Mouse (Mus musculus) left cerebral cortex, postnatal 4 days (tissue): ENCODE data around the gene Lama5. TPM values are rescaled to one million over a fixed set of nuclear protein-coding genes. Genes with fewer than 3 reads are reported as not detected.

Source experiments
- DNase-seq: peaks from one replicate; pipeline ENCODE4 v3.0.0-alpha.2; 2022
- intact Hi-C: fragments of 180-260 bp; cut with DNase I; formaldehyde crosslinking; loops from one replicate; pipeline ENCODE4 v1.15.1; 2025
- total RNA-seq, 2 experiments: library from RNA; stranded (reverse); gene quantifications; 2 replicates each; pipeline ENCODE4 v1.2.3; 2021

The Lama5 gene
- total RNA-seq, 2 experiments from 2014 or later, result 6.3 to 6.5 TPM

- intact Hi-C loops, result loop anchor here (10.0 kb wide), 1 partner anchor 182 kb away; the partner anchor contains the start of gene Mtg2
- DNase-seq, result no peak
These were observed 30.8 kb upstream of the Lama5 start for GRCm38 (mm10) chr2:180256296-180257000.

DNA sequence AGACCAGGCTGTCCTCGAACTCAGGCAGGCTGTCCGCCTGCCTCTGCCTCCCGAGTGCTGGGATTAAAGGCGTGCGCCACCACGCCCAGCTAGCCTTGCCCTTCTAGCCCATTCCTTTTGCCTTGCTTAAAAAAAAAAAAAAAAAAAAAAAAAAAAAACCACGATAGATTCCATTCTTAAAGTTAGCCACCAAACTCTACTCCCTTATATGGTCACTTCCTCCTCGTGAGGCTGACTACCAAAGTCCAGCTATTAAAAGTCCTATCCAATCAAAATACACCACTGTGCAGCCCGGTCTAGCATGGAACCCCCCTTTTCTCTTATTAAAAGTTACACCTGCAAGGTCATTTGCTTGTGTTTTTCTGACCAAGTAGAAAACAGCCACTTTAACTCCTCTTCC lies 30.0 kb upstream of the Lama5 start:
- intact Hi-C loops, result loop anchor here (10.0 kb wide), 1 partner anchor 181 kb away; the partner anchor contains the start of gene Mtg2
- no peak for DNase-seq

GRCm38 (mm10) chr2:180254436-180255209 lies 29.0 kb upstream of the Lama5 start:
- DNase-seq, result no peak
- intact Hi-C loops, result loop anchor here (5.0 to 10.0 kb wide), 2 partner anchors 87 to 180 kb away; partner anchors contain the start of gene Mtg2

DNA sequence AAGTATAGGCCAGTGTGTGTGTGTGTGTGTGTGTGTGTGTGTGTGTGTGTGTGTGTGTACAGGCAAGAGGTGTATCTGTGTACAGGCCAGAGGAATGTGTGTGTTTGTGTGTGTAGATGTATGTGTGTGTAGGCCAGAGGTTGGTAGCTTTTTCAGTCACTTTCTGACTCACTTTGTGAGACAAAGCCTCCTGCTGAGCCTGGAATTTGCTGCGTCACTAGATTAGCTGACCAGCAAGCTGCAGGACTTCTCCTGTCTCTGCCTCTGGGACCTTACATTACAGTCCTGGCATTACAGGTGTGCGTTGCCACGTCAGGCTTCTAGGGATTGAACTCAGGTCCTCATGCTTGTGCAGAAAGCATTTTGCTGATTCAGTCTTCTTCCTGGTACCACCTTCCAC lies 26.2 kb upstream of the Lama5 start:
- intact Hi-C loops, result loop anchor here (5.0 to 10.0 kb wide), 2 partner anchors 85 to 177 kb away; partner anchors contain the start of gene Mtg2
- no peak for DNase-seq

GRCm38 (mm10) chr2:180250930-180251611 lies 25.4 kb upstream of the Lama5 start:
- intact Hi-C loops, result loop anchor here (5.0 to 10.0 kb wide), 2 partner anchors 84 to 176 kb away; partner anchors contain the start of gene Mtg2
- DNase-seq, result peak; percentile 80

DNA sequence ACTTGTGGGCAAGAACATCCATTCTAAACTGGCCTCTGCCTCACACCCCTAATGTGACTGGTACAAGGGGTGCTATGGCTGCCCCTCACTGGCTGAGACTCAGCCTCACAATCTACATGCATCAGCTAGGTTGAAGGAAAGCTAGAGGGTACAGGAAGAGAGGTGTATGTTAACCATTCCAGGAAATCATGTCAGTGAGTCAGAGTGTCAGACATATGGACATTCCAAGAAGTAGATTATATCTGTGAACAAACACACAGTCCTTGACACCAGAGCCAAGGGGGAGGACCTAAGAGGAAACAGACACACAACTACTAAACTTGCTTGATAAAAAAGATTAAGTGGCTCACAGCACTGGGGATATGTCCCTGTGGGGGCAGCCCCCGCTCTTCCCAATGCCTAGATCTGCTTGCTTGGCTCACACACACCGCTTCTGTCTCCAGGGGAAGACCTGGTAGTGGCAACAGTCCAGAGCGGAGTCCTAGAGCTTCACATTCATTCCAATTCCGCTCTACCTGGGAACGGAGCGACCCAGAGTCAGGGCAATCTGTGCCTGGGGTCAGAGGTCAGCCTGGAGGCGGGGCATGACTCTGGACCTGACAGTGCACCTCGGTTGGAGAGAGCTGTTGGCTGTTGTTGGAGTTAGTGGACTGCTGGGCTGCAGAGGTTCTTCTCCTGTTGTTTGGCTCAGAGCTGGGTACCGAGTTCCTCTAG lies 23.4 kb upstream of the Lama5 start:
- no peak for DNase-seq
- intact Hi-C loops, result no loop called here

DNA sequence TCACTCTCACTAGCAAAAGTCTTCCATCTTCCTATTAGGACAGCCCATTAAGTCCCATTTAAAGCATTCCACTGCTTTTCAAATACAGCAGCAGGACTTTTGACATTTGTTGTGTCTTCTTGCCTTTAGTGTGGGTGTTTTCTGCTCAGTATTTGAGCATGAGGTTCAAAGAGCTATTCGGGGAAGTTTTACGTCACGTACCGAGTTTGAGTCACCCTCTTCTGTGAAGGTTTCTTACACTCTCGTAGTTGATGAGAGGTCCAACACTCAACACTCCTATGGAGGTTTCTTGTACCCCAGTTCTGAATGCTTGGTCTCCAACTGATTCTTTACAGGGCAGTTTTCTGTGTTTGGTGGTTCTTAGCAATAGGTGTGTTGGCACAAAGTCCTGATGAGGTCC lies 22.3 kb upstream of the Lama5 start:
- DNase-seq, result no peak
- intact Hi-C loops, result no loop called here

- no peak for DNase-seq
- intact Hi-C loops, result no loop called here
These were observed 17.4 kb upstream of the Lama5 start for GRCm38 (mm10) chr2:180243108-180243507.

DNA sequence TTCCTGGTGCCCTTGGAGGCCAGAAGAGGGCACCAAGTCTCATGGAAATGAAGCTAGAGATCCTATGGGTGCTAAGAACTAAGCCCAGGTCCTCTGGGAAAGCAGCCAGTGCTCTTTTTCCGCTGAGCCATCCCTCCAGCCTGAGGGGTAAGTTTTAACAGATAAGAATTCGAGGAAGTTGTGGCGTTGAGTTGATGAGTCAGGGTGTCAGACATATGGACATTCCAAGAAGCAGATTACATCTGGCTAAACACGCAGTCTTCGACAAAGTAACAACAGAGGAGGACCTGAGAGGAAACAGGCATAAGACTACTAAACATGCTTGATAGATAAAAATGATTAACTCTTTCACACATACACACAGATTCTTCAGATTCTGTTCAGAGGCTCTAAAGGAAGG lies 12.9 kb upstream of the Lama5 start:
- intact Hi-C loops, result no loop called here
- no peak for DNase-seq

- intact Hi-C loops, result no loop called here
- DNase-seq, result no peak
These were observed 12.1 kb upstream of the Lama5 start for GRCm38 (mm10) chr2:180237601-180238345.

DNA sequence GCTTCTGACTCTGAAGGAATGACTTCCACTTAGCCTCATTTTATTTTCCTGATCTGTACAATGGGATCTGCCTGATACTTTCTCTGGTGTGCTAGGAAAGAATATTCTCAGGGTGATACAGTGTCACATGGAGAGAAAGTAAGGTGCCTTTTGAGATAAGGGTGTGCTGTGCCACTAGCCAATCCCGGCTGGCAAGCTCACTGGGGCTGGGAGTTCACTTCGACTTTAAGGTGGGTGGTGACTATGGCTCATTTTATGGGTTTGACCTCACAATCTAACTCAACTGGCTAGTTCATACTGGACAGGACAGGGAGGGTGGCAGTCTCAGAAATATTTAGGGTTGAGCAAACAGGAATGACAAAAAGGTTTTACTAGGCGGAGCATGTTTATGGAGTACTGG lies 11.3 kb upstream of the Lama5 start:
- DNase-seq, result no peak
- intact Hi-C loops, result no loop called here

- no peak for DNase-seq
- intact Hi-C loops, result no loop called here
These were observed 10.8 kb upstream of the Lama5 start for GRCm38 (mm10) chr2:180236500-180236899.

DNA sequence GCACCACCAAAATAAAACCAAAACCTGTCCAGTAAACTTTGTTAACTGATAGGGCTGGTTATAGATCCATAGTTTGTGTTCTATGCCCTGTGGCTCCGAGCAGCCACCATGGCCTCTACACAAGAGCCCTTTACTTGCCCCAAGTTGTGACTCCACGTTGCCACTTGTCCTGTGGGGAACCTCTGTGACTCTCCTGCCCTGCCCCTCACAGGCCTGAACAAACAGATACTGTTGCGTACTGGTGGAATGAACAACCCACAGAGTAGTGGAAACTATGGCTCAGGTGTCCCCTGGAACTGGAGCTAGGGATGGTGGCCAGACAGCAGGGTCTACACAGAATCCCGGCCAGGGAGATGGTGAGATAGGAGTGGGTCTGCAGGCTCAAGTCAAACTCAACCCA lies 10.1 kb upstream of the Lama5 start:
- DNase-seq, result no peak
- intact Hi-C loops, result no loop called here

DNA sequence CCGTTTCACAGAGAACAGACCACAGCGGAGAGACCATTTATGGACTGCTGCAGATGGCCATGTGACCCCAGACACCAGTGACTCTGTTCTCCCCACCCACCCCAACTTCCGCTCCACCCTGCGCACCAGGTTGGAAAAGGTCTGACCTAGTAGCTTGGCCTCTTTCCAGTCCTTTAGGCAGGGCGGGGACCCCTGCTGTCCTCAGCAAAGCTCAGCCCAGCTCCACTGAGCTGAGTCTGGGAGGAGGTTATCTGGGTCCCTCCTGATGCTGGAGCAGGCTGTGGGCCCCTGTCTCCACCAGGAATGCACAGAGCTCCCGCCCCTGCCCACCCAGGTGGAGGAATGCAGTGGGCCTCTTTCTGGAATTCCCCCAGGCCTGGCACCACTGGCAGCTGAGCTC lies 9.3 kb upstream of the Lama5 start:
- no peak for DNase-seq
- intact Hi-C loops, result no loop called here

- DNase-seq, result no peak
- intact Hi-C loops, result no loop called here
These were observed 8.7 kb upstream of the Lama5 start for GRCm38 (mm10) chr2:180234353-180234752.

GRCm38 (mm10) chr2:180233101-180233904 lies 7.6 kb upstream of the Lama5 start:
- DNase-seq, result no peak
- intact Hi-C loops, result no loop called here

DNA sequence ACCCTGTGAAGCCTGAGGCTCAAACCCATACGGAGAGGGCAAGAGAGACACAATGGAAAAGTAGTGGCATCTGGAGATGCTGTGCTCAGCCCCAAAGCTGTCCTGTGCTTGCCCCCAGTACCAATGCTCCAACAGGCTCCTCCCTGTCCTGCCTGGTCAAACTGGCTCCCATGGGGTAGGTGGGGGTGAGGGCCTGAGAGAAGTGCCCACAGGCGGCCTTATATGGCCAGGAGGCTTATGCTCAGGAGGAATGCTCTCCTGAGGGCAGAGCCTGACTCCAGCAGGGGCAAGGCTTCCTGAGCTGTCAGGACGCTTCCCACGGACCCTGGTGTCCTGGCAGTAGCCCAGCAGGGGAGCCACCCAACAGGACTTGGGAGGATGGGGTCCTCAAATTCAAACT lies 4.8 kb upstream of the Lama5 start:
- intact Hi-C loops, result no loop called here
- no peak for DNase-seq

GRCm38 (mm10) chr2:180229129-180229528 lies 3.5 kb upstream of the Lama5 start:
- DNase-seq, result no peak
- intact Hi-C loops, result no loop called here

DNA sequence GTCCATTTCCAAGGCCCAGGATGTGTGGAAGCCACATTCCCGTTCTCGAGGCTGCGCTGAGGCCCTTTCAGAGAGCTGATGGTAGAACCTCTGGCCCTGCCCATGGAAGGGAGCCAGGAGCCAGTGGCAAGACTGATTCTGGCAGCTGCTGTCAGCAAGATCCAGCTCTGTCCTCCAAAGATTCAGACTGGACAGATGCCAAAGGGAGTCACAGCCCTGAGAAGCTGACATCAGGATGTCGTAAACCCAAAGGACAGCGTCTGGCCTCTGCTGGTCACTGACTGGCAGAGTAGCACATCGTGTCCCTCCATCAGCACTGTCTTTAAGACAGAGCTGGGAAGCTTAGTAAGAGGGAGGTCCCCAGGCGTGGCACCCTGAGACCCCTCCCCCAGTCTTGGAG lies 2.9 kb upstream of the Lama5 start:
- DNase-seq, result peak; percentile 47
- intact Hi-C loops, result no loop called here
